Mouse (Mus musculus): ENCODE data around the gene Dpf3.

Dpf3 gene

GRCm38 (mm10) chr12:83487476-83487991, at the start of gene Dpf3:
TSS of gene Dpf3 (minus strand) at chr12:83487716.
- DNase-seq = peak; percentile 100

- no peak for DNase-seq
Observed at GRCm38 (mm10) chr12:83536039-83536438, 48.5 kb upstream of the Dpf3 start.

- no peak for DNase-seq
Observed at GRCm38 (mm10) chr12:83535428-83535827, 47.9 kb upstream of the Dpf3 start.

GRCm38 (mm10) chr12:83534190-83534589, 46.7 kb upstream of the Dpf3 start:
- no peak for DNase-seq

GRCm38 (mm10) chr12:83532966-83533365, 45.5 kb upstream of the Dpf3 start:
- no peak for DNase-seq

GRCm38 (mm10) chr12:83531992-83532391, 44.5 kb upstream of the Dpf3 start:
- no peak for DNase-seq

- no peak for DNase-seq
Observed at GRCm38 (mm10) chr12:83528665-83529064, 41.1 kb upstream of the Dpf3 start.

- no peak for DNase-seq
Observed at GRCm38 (mm10) chr12:83527816-83528215, 40.3 kb upstream of the Dpf3 start.

- no peak for DNase-seq
Observed at GRCm38 (mm10) chr12:83525822-83526544, 38.5 kb upstream of the Dpf3 start.

GRCm38 (mm10) chr12:83524329-83524728, 36.8 kb upstream of the Dpf3 start:
- DNase-seq = no peak

GRCm38 (mm10) chr12:83523892-83524291, 36.4 kb upstream of the Dpf3 start:
- DNase-seq = no peak

- no peak for DNase-seq
Observed at GRCm38 (mm10) chr12:83523056-83523455, 35.5 kb upstream of the Dpf3 start.

- no peak for DNase-seq
Observed at GRCm38 (mm10) chr12:83521083-83521482, 33.6 kb upstream of the Dpf3 start.

- DNase-seq = peak; percentile 99
Observed at GRCm38 (mm10) chr12:83520311-83520890, 32.9 kb upstream of the Dpf3 start, which contains the start of gene Dcaf4. TSS of gene Dcaf4 (plus strand) at chr12:83520466.

GRCm38 (mm10) chr12:83517580-83517979, 30.1 kb upstream of the Dpf3 start:
- no peak for DNase-seq

GRCm38 (mm10) chr12:83514216-83514615, 26.7 kb upstream of the Dpf3 start:
- DNase-seq = no peak

GRCm38 (mm10) chr12:83513185-83513584, 25.7 kb upstream of the Dpf3 start:
- DNase-seq = peak; percentile 69 to 71

- DNase-seq = no peak
Observed at GRCm38 (mm10) chr12:83512783-83513182, 25.3 kb upstream of the Dpf3 start.

- DNase-seq = no peak
Observed at GRCm38 (mm10) chr12:83510586-83510985, 23.1 kb upstream of the Dpf3 start.

GRCm38 (mm10) chr12:83506543-83506942, 19.0 kb upstream of the Dpf3 start:
- DNase-seq = no peak

- peak; percentile 47 to 62 for DNase-seq
Observed at GRCm38 (mm10) chr12:83502190-83502589, 14.7 kb upstream of the Dpf3 start.

GRCm38 (mm10) chr12:83499256-83499655, 11.7 kb upstream of the Dpf3 start:
- no peak for DNase-seq

- DNase-seq = no peak
Observed at GRCm38 (mm10) chr12:83497959-83498358, 10.4 kb upstream of the Dpf3 start.

- no peak for DNase-seq
Observed at GRCm38 (mm10) chr12:83496736-83497135, 9.2 kb upstream of the Dpf3 start.

Data from kidney, postnatal 4 days (tissue).